Mouse (Mus musculus): Measurements from ENCODE around the gene Arid1b. TPM values are rescaled to one million over a fixed set of nuclear protein-coding genes. Genes with fewer than 3 reads are reported as not detected.

Gene Arid1b
- polyA plus RNA-seq, 1 experiment from 2014 or later = 12.5 TPM

- no peak for ATAC-seq (ENCODE audit: low FRiP score, low read depth)
- WGBS = 79% methylated on average over 10 of the region's 10 CpGs
- H3K4me2 ChIP-seq (replicated peaks) = no peak overlapping the region
- H3K9me3 ChIP-seq = no peaks in the 10 kb centered on the region
- no peak overlapping the region for H3K27ac ChIP-seq
- no peaks in the 10 kb centered on the region for H3K36me3 ChIP-seq
- H3K27me3 ChIP-seq = no peaks in the 10 kb centered on the region
- no peak overlapping the region for H3K4me3 ChIP-seq
- H3K4me1 ChIP-seq = peaks cover 53% of the 10 kb centered on the region
- H3K9ac ChIP-seq = no peak overlapping the region
Measured at GRCm38 (mm10) chr17:5203346-5204102, 209.4 kb downstream of the Arid1b start.

- Histone ChIP-seq H3K4me2 (replicated peaks) (no peak overlapping the region), H3K9me3 (no peaks in the 10 kb centered on the region), H3K9ac (no peak overlapping the region), H3K4me3 (no peak overlapping the region), H3K4me1 (peaks cover 49% of the 10 kb centered on the region), H3K36me3 (no peaks in the 10 kb centered on the region), H3K27me3 (no peaks in the 10 kb centered on the region), H3K27ac (no peak overlapping the region)
- no peak for ATAC-seq (ENCODE audit: low FRiP score, low read depth)
- WGBS = 89% methylated on average over 9 of the region's 9 CpGs
Measured at GRCm38 (mm10) chr17:5204103-5204665, 210.1 kb downstream of the Arid1b start.

GRCm38 (mm10) chr17:5205163-5205581 lies 211.0 kb downstream of the Arid1b start:
- WGBS = 44% methylated on average over 7 of the region's 7 CpGs
- no peak overlapping the region for H3K27ac ChIP-seq
- H3K9ac ChIP-seq = no peak overlapping the region
- no peaks in the 10 kb centered on the region for H3K27me3 ChIP-seq
- H3K9me3 ChIP-seq = no peaks in the 10 kb centered on the region
- peaks cover 53% of the 10 kb centered on the region for H3K4me1 ChIP-seq
- no peak overlapping the region for H3K4me2 ChIP-seq (replicated peaks)
- H3K4me3 ChIP-seq = no peak overlapping the region
- no peaks in the 10 kb centered on the region for H3K36me3 ChIP-seq
- no peak for ATAC-seq (ENCODE audit: low FRiP score, low read depth)

- H3K27me3 ChIP-seq = no peaks in the 10 kb centered on the region
- peaks cover 62% of the 10 kb centered on the region for H3K4me1 ChIP-seq
- WGBS = 50% methylated on average over 9 of the region's 9 CpGs
- H3K27ac ChIP-seq = no peak overlapping the region
- H3K4me3 ChIP-seq = no peak overlapping the region
- ATAC-seq (ENCODE audit: low FRiP score, low read depth) = no peak
- no peak overlapping the region for H3K9ac ChIP-seq
- H3K9me3 ChIP-seq = no peaks in the 10 kb centered on the region
- no peak overlapping the region for H3K4me2 ChIP-seq (replicated peaks)
- no peaks in the 10 kb centered on the region for H3K36me3 ChIP-seq
Measured at GRCm38 (mm10) chr17:5206731-5207130, 212.6 kb downstream of the Arid1b start.

GRCm38 (mm10) chr17:5207881-5208280 lies 213.7 kb downstream of the Arid1b start:
- no peak for ATAC-seq (ENCODE audit: low FRiP score, low read depth)
- no peaks in the 10 kb centered on the region for H3K36me3 ChIP-seq
- no peaks in the 10 kb centered on the region for H3K27me3 ChIP-seq
- no peak overlapping the region for H3K4me2 ChIP-seq (replicated peaks)
- H3K27ac ChIP-seq = no peak overlapping the region
- peaks cover 61% of the 10 kb centered on the region for H3K4me1 ChIP-seq
- H3K9ac ChIP-seq = no peak overlapping the region
- H3K9me3 ChIP-seq = no peaks in the 10 kb centered on the region
- 87% methylated on average over 8 of the region's 8 CpGs for WGBS
- no peak overlapping the region for H3K4me3 ChIP-seq

- Histone ChIP-seq H3K4me3 (no peak overlapping the region), H3K27me3 (no peaks in the 10 kb centered on the region), H3K4me2 (replicated peaks) (no peak overlapping the region), H3K36me3 (no peaks in the 10 kb centered on the region), H3K9ac (no peak overlapping the region), H3K4me1 (peaks cover 56% of the 10 kb centered on the region), H3K27ac (no peak overlapping the region), H3K9me3 (no peaks in the 10 kb centered on the region)
- ATAC-seq (ENCODE audit: low FRiP score, low read depth) = no peak
- WGBS = 26% methylated on average over 3 of the region's 3 CpGs
Measured at GRCm38 (mm10) chr17:5208362-5208761, 214.2 kb downstream of the Arid1b start.

- 88% methylated on average over 1 of the region's 1 CpGs for WGBS
- ATAC-seq (ENCODE audit: low FRiP score, low read depth) = no peak
Measured at GRCm38 (mm10) chr17:5209076-5209475, 214.9 kb downstream of the Arid1b start.

GRCm38 (mm10) chr17:5210101-5210727 lies 216.1 kb downstream of the Arid1b start:
- H3K4me2 ChIP-seq (replicated peaks) = no peak overlapping the region
- ATAC-seq (ENCODE audit: low FRiP score, low read depth) = no peak
- no peaks in the 10 kb centered on the region for H3K27me3 ChIP-seq

More at GRCm38 (mm10) chr17:5209076-5209475, 214.9 kb downstream of the Arid1b start:
- Histone ChIP-seq H3K36me3 (no peaks in the 10 kb centered on the region), H3K9me3 (no peaks in the 10 kb centered on the region), H3K4me2 (replicated peaks) (no peak overlapping the region), H3K4me3 (no peak overlapping the region), H3K4me1 (peaks cover 49% of the 10 kb centered on the region), H3K27me3 (no peaks in the 10 kb centered on the region), H3K27ac (no peak overlapping the region), H3K9ac (no peak overlapping the region)

GRCm38 (mm10) chr17:5210891-5211290 lies 216.8 kb downstream of the Arid1b start:
- H3K4me1 ChIP-seq = peaks cover 44% of the 10 kb centered on the region
- no peak overlapping the region for H3K4me2 ChIP-seq (replicated peaks)
- H3K27me3 ChIP-seq = no peaks in the 10 kb centered on the region
- H3K9me3 ChIP-seq = no peaks in the 10 kb centered on the region
- H3K9ac ChIP-seq = no peak overlapping the region
- H3K4me3 ChIP-seq = no peak overlapping the region
- no peak for ATAC-seq (ENCODE audit: low FRiP score, low read depth)
- H3K27ac ChIP-seq = no peak overlapping the region
- H3K36me3 ChIP-seq = no peaks in the 10 kb centered on the region
- 86% methylated on average over 7 of the region's 7 CpGs for WGBS

More at GRCm38 (mm10) chr17:5210101-5210727, 216.1 kb downstream of the Arid1b start:
- Histone ChIP-seq H3K4me3 (no peak overlapping the region), H3K27ac (no peak overlapping the region), H3K9me3 (no peaks in the 10 kb centered on the region), H3K9ac (no peak overlapping the region), H3K36me3 (no peaks in the 10 kb centered on the region), H3K4me1 (peaks cover 48% of the 10 kb centered on the region)
- WGBS = 79% methylated on average over 6 of the region's 6 CpGs

GRCm38 (mm10) chr17:5212166-5212565 lies 218.0 kb downstream of the Arid1b start:
- Histone ChIP-seq H3K9ac (no peak overlapping the region), H3K27me3 (no peaks in the 10 kb centered on the region), H3K4me3 (no peak overlapping the region), H3K27ac (no peak overlapping the region), H3K36me3 (no peaks in the 10 kb centered on the region), H3K9me3 (no peaks in the 10 kb centered on the region), H3K4me2 (replicated peaks) (no peak overlapping the region), H3K4me1 (peaks cover 39% of the 10 kb centered on the region)
- 70% methylated on average over 12 of the region's 12 CpGs for WGBS
- no peak for ATAC-seq (ENCODE audit: low FRiP score, low read depth)

GRCm38 (mm10) chr17:5213441-5213840 lies 219.3 kb downstream of the Arid1b start:
- WGBS = 67% methylated on average over 6 of the region's 6 CpGs

GRCm38 (mm10) chr17:5215352-5215751 lies 221.2 kb downstream of the Arid1b start:
- WGBS = 87% methylated on average over 4 of the region's 4 CpGs
- no peaks in the 10 kb centered on the region for H3K36me3 ChIP-seq
- no peak for ATAC-seq (ENCODE audit: low FRiP score, low read depth)
- peaks cover 63% of the 10 kb centered on the region for H3K4me1 ChIP-seq
- H3K4me3 ChIP-seq = no peak overlapping the region
- H3K9me3 ChIP-seq = no peaks in the 10 kb centered on the region
- no peaks in the 10 kb centered on the region for H3K27me3 ChIP-seq
- H3K27ac ChIP-seq = no peak overlapping the region
- H3K4me2 ChIP-seq (replicated peaks) = no peak overlapping the region
- H3K9ac ChIP-seq = no peak overlapping the region

More at GRCm38 (mm10) chr17:5213441-5213840, 219.3 kb downstream of the Arid1b start:
- H3K4me2 ChIP-seq (replicated peaks) = no peak overlapping the region
- no peaks in the 10 kb centered on the region for H3K27me3 ChIP-seq
- ATAC-seq (ENCODE audit: low FRiP score, low read depth) = no peak
- H3K9ac ChIP-seq = no peak overlapping the region
- H3K9me3 ChIP-seq = no peaks in the 10 kb centered on the region
- H3K36me3 ChIP-seq = no peaks in the 10 kb centered on the region
- H3K4me1 ChIP-seq = peaks cover 52% of the 10 kb centered on the region
- no peak overlapping the region for H3K4me3 ChIP-seq
- H3K27ac ChIP-seq = no peak overlapping the region
